Mouse (Mus musculus) heart, embryonic 16.5 days (tissue): Measurements from ENCODE around the gene Zfp148. TPM values are rescaled to one million over a fixed set of nuclear protein-coding genes. Genes with fewer than 3 reads are reported as not detected.

Experiments
- ATAC-seq: fragments of 200-750 bp; cut with Nextera tagmentation; replicated peaks from 2 replicates; pipeline ENCODE4 v1.8.0; 2017; ENCODE audit warnings: moderate number of reproducible peaks; ENCODE audit not compliant: insufficient read depth, low FRiP score; ENCODE audit errors: extremely low read depth
- H3K27ac ChIP-seq: fragments of 300-500 bp; sonication (generic); 2 replicates; pipeline ENCODE4 v1.5.1; 2014; ENCODE audit warnings: mild to moderate bottlenecking, low read length, control low read depth, moderate library complexity
- H3K27me3 ChIP-seq: fragments of 300-500 bp; sonication (generic); 2 replicates; pipeline ENCODE4 v1.6.1; 2014; ENCODE audit warnings: low read length, mixed read lengths; ENCODE audit not compliant: control insufficient read depth, insufficient read depth
- H3K36me3 ChIP-seq: fragments of 300-500 bp; sonication (generic); 2 replicates; pipeline ENCODE4 v1.6.1; 2014; ENCODE audit not compliant: control insufficient read depth, insufficient read depth
- H3K4me1 ChIP-seq: fragments of 300-500 bp; sonication (generic); 2 replicates; pipeline ENCODE4 v1.6.1; 2014; ENCODE audit warnings: low read length, mixed read lengths; ENCODE audit not compliant: control insufficient read depth, insufficient read depth
- H3K4me2 ChIP-seq: fragments of 300-500 bp; sonication (generic); 2 replicates; pipeline ENCODE4 v1.6.1; 2014; ENCODE audit warnings: low read depth, mild to moderate bottlenecking, control low read depth, low read length
- H3K4me3 ChIP-seq: fragments of 300-500 bp; sonication (generic); 2 replicates; pipeline ENCODE4 v1.5.1; 2014; ENCODE audit warnings: mild to moderate bottlenecking, control low read depth, low read length
- H3K9ac ChIP-seq: fragments of 300-500 bp; sonication (generic); 2 replicates; pipeline ENCODE4 v1.6.1; 2014; ENCODE audit warnings: low read length, control low read depth
- H3K9me3 ChIP-seq: fragments of 300-500 bp; sonication (generic); replicated peaks from 2 replicates; pipeline ENCODE4 v1.6.1; 2016; ENCODE audit warnings: low read length; ENCODE audit not compliant: control insufficient read depth
- WGBS: fragments of 180-500 bp; shearing (Covaris S2); extraction: QIAGEN DNeasy Blood & Tissue Kit; methylation state at CpG from one replicate; pipeline ENCODE4 v1.1.7; 2014; 5-methylcytosine and 5-hydroxymethylcytosine counted together
- polyA plus RNA-seq: library from polyadenylated mRNA; unstranded; fragments of >200 nt; fragmentation: Nextera tagmentation; extraction: Ambion mirVana; gene quantifications from 2 replicates; pipeline ENCODE4 v1.2.1, GENCODE M21; 2015

Gene Zfp148
- polyA plus RNA-seq, 1 experiment from 2014 or later: 41.5 TPM

GRCm38 (mm10) chr16:33545530-33545929, 164.9 kb downstream of the Zfp148 start:
- ATAC-seq: no peak
- 82% methylated on average over 4 of the region's 4 CpGs for WGBS
- H3K4me2 ChIP-seq: no peak overlapping the region
- H3K4me3 ChIP-seq: no peak overlapping the region
- no peaks in the 10 kb centered on the region for H3K27me3 ChIP-seq
- no peaks in the 10 kb centered on the region for H3K9me3 ChIP-seq
- H3K27ac ChIP-seq: no peak overlapping the region
- H3K36me3 ChIP-seq: no peaks in the 10 kb centered on the region
- no peaks in the 10 kb centered on the region for H3K4me1 ChIP-seq
- H3K9ac ChIP-seq: no peak overlapping the region

GRCm38 (mm10) chr16:33553689-33554342, 173.2 kb downstream of the Zfp148 start:
- Histone ChIP-seq H3K4me1 (no peaks in the 10 kb centered on the region), H3K4me2 (no peak overlapping the region), H3K9me3 (no peaks in the 10 kb centered on the region), H3K9ac (no peak overlapping the region), H3K4me3 (no peak overlapping the region), H3K27me3 (no peaks in the 10 kb centered on the region), H3K36me3 (no peaks in the 10 kb centered on the region), H3K27ac (no peak overlapping the region)
- no peak for ATAC-seq
- 71% methylated on average over 9 of the region's 9 CpGs for WGBS

Other genes with a start within 250 kb of the Zfp148 start
- gene Osbpl11, start 195.8 kb upstream of the Zfp148 start, polyA plus RNA-seq: 14.4 and 14.5 TPM in 2 replicates
- gene Snx4, start 129.4 kb upstream of the Zfp148 start, polyA plus RNA-seq: 75.4 and 88.7 TPM in 2 replicates
- 1.1 and 1.2 TPM in 2 replicates for gene Slc12a8, start 136.5 kb downstream of the Zfp148 start, polyA plus RNA-seq